Mouse (Mus musculus) neural tube, embryonic 14.5 days (tissue): ENCODE data around the gene Fam186a. TPM values are rescaled to one million over a fixed set of nuclear protein-coding genes. Genes with fewer than 3 reads are reported as not detected.

Experiments
- polyA plus RNA-seq: library from polyadenylated mRNA; unstranded; fragments of >200 nt; fragmentation: Nextera tagmentation; extraction: Ambion mirVana; gene quantifications from 2 replicates; pipeline ENCODE4 v1.2.1, GENCODE M21; 2014

The Fam186a gene
- polyA plus RNA-seq, 1 experiment from 2014 or later, result 0.11 TPM

Other genes starting within 250 kb of the Fam186a start
- gene Gpd1, start 249.5 kb downstream of the Fam186a start, polyA plus RNA-seq, result 1.2 and 1.3 TPM in 2 replicates
- gene Cox14, start 241.4 kb downstream of the Fam186a start, polyA plus RNA-seq, result 196 and 204 TPM in 2 replicates
- 82.5 and 83.3 TPM in 2 replicates for gene Cers5, start 194.2 kb downstream of the Fam186a start, polyA plus RNA-seq
- 14.9 and 20.4 TPM in 2 replicates for gene Lima1, start 91.6 kb downstream of the Fam186a start, polyA plus RNA-seq
- gene Larp4, start 3.0 kb upstream of the Fam186a start, polyA plus RNA-seq, result 29.7 and 32.5 TPM in 2 replicates
- 31.0 and 32.6 TPM in 2 replicates for gene Dip2b, start 71.6 kb upstream of the Fam186a start, polyA plus RNA-seq